Mouse (Mus musculus) kidney, postnatal 0 days (tissue): ENCODE results near the gene Gm10799. TPM values are rescaled to one million over a fixed set of nuclear protein-coding genes. Genes with fewer than 3 reads are reported as not detected.

Experiments
- ATAC-seq: fragments of 200-750 bp; cut with Nextera tagmentation; replicated peaks from 2 replicates; pipeline ENCODE4 v1.8.0; 2017; ENCODE audit warnings: low read depth, moderate number of reproducible peaks, moderate TSS enrichment, moderate library complexity; ENCODE audit not compliant: low FRiP score
- DNase-seq: peaks from one replicate; pipeline ENCODE4 v3.0.0-alpha.2; 2016; ENCODE audit warnings: low spot score
- H3K27ac ChIP-seq: fragments of 300-500 bp; sonication (generic); 2 replicates; pipeline ENCODE4 v1.5.1; 2014; ENCODE audit warnings: mild to moderate bottlenecking
- H3K27me3 ChIP-seq: fragments of 300-500 bp; sonication (generic); 2 replicates; pipeline ENCODE4 v1.6.1; 2014; ENCODE audit warnings: low read length, mixed read lengths; ENCODE audit not compliant: insufficient read depth
- H3K36me3 ChIP-seq: fragments of 300-500 bp; sonication (generic); 2 replicates; pipeline ENCODE4 v1.6.1; 2014; ENCODE audit warnings: low read length, mixed read lengths; ENCODE audit not compliant: insufficient read depth
- H3K4me1 ChIP-seq: fragments of 300-500 bp; sonication (generic); replicated peaks from 2 replicates; pipeline ENCODE4 v1.6.1; 2014; ENCODE audit warnings: antibody characterized with exemption, low read length, mixed read lengths; ENCODE audit not compliant: insufficient read depth
- H3K4me2 ChIP-seq: fragments of 300-500 bp; sonication (generic); 2 replicates; pipeline ENCODE4 v1.6.1; 2014; ENCODE audit warnings: mild to moderate bottlenecking, low read length, moderate library complexity, mixed read lengths
- H3K4me3 ChIP-seq: fragments of 300-500 bp; sonication (generic); replicated peaks from 2 replicates; pipeline ENCODE4 v1.5.1; 2014; ENCODE audit warnings: low read depth, low read length
- H3K9ac ChIP-seq: fragments of 300-500 bp; sonication (generic); 2 replicates; pipeline ENCODE4 v1.6.1; 2014; ENCODE audit warnings: low read depth, low read length
- H3K9me3 ChIP-seq: fragments of 300-500 bp; sonication (generic); replicated peaks from 2 replicates; pipeline ENCODE4 v1.6.1; 2016; ENCODE audit warnings: low read length, inconsistent platforms, mixed read lengths
- CTCF ChIP-seq: IDR thresholded peaks from 2 replicates; pipeline ENCODE4 v1.5.1; 2016; ENCODE audit warnings: antibody characterized with exemption, low read depth, mild to moderate bottlenecking, moderate library complexity
- WGBS: fragments of 180-500 bp; shearing (Covaris S2); extraction: QIAGEN DNeasy Blood & Tissue Kit; methylation state at CpG from one replicate; pipeline ENCODE4 v1.1.7; 2014; 5-methylcytosine and 5-hydroxymethylcytosine counted together
- polyA plus RNA-seq: library from polyadenylated mRNA; unstranded; fragments of >200 nt; fragmentation: Nextera tagmentation; extraction: Ambion mirVana; gene quantifications from 2 replicates; pipeline ENCODE4 v1.2.1, GENCODE M21; 2015

The Gm10799 gene
- polyA plus RNA-seq, 1 experiment from 2014 or later, result not detected

DNA sequence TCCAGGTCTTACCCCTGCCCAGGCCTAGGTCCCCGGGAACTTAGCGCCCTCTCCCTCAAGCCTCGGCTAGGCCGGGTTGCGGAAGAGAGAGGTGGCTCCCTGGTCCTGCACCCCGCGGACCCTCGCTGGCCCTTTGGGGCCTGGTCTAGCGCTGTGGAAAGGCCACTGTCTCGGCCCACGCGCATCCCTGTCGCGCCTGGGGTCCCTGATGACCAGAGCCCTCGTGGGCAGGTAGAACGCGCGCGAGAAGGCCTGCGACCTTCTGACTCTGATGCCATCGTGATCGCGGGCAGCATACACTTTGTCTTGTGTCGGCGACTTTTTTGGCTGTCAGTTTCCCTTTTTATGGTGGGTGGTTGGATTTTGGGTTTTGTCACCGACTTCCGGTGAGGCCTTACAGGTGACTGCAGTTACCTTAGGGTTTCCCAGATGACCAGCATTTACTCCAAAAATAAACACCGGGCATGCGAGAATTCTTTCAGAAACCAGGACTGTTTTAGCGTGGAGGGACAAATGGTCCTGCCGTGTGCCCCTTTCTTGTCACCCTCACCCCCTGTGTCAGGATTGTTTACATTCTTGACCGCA is 40.1 kb downstream of the Gm10799 start, which contains the start of gene 4931422A03Rik:
Gene 4931422A03Rik (minus strand): TSS at position 223 of the 585 bp plus-strand sequence.
- Histone ChIP-seq H3K9me3 (no peaks in the 10 kb centered on the region), H3K27me3 (no peaks in the 10 kb centered on the region), H3K27ac (peak within 1 kb of the TSS; percentile 75), H3K4me2 (peak within 1 kb of the TSS; percentile 84), H3K4me1 (peaks cover 13% of the 10 kb centered on the region; the same call in 1 of the 2 replicates), H3K4me3 (peak within 1 kb of the TSS; percentile 98), H3K36me3 (0 out of 2 replicates have a peak, but pooled peaks cover 6% of the 10 kb centered on the region), H3K9ac (peak within 1 kb of the TSS; percentile 93)
- 0 out of 2 replicates have a peak, but pooled peaks have one; percentile 3 for TF ChIP-seq CTCF
- DNase-seq (peak; percentile 26), ATAC-seq (peak; percentile 69)
- under 1% methylated on average over 32 of the region's 32 CpGs for WGBS

DNA sequence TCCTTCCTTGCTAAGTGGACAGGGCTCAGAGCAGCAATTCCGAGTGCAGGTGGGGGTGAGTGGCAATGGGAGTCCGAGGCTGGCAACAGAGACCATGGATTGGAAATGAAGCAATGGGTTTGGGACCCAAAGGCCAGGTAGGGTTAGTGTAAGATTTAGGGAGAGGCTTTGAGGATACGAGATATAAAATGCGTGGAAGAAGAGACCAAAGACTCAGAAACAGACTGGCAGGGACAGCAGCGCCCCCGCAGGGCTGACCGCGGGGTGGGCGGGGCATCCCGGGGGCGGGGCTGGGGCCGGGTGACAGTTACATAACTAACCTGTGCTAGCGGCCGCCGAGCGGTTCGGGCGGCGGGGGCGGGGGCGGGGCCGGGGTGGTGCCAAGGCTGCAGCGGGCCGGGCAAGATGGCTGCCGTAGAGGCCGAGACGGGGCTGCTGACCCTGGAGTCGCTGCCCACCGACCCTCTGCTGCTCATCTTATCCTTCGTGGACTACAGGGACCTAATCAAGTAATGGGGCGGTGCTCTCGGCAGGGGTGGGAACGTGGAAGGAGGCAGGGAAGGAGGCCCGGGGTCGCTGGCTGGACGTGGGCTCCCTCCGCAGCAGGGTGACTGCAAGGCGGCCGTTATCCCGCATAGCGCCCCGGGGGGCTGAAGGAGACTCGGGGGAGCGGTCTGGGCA is 40.8 kb downstream of the Gm10799 start, which contains the start of gene Fbxo3:
Gene Fbxo3 (plus strand): TSS at position 264 of the 681 bp plus-strand sequence.
- Histone ChIP-seq H3K27me3 (no peaks in the 10 kb centered on the region), H3K9ac (peak within 1 kb of the TSS; percentile 93), H3K9me3 (no peaks in the 10 kb centered on the region), H3K36me3 (0 out of 2 replicates have a peak, but pooled peaks cover 6% of the 10 kb centered on the region), H3K4me1 (peaks cover 13% of the 10 kb centered on the region; the same call in 1 of the 2 replicates), H3K27ac (peak within 1 kb of the TSS; percentile 75), H3K4me2 (peak within 1 kb of the TSS; percentile 84), H3K4me3 (peak within 1 kb of the TSS; percentile 98)
- under 1% methylated on average over 33 of the region's 44 CpGs for WGBS
- ATAC-seq (peak; percentile 94), DNase-seq (peak; percentile 85)
- peak; percentile 36; the same call in 1 of the 2 replicates for TF ChIP-seq CTCF

DNA sequence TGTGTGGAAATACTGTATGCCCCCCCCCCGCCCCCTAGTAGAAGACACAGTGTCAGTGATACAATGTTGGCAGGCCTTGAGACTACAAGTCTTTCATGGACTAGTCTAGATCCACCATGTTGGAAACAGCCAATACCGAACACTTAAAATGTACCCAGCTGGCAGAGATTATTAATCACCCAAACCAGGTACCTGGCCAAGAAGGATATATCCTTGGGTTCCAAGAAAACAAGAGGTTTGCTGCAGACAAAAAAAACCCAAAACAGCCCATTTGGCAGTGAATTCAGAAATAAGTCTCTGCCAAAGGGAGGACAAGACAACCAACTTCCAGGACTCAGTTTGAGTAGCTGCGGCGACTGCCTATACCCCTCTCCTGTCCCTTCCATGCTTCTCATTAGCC is 43.7 kb downstream of the Gm10799 start:
- 91% methylated on average over 4 of the region's 4 CpGs for WGBS
- Histone ChIP-seq H3K27me3 (no peaks in the 10 kb centered on the region), H3K9ac (no peak overlapping the region), H3K36me3 (no peaks in the 10 kb centered on the region), H3K4me3 (no peak overlapping the region), H3K4me2 (no peak overlapping the region), H3K9me3 (no peaks in the 10 kb centered on the region), H3K4me1 (peaks cover 9% of the 10 kb centered on the region; the same call in 1 of the 2 replicates), H3K27ac (no peak overlapping the region)
- no peak for TF ChIP-seq CTCF
- DNase-seq (no peak), ATAC-seq (no peak)

DNA sequence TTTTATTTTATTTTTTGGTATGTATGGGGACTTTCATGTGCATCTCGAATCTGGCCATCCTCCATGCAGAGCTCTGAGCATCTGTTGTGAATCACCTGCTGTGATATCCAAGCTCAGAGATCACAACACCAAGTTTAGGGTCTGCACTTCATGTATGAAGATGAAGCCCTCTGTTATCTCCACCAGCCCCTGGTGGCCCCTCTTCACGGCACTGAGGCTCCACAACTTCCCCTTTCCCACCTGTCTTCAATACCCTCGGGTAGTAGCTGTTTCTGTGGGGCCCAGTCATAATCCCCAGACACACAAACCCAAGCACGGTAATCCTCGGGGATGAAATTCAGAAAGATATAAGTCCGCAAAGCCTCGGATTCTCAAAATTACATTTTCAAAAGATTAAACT is 45.3 kb downstream of the Gm10799 start:
- Histone ChIP-seq H3K4me2 (no peak overlapping the region), H3K4me1 (0 out of 2 replicates have a peak, but pooled peaks cover 2% of the 10 kb centered on the region), H3K9me3 (no peaks in the 10 kb centered on the region), H3K27ac (no peak overlapping the region), H3K9ac (no peak overlapping the region), H3K27me3 (no peaks in the 10 kb centered on the region), H3K36me3 (no peaks in the 10 kb centered on the region), H3K4me3 (no peak overlapping the region)
- DNase-seq (no peak), ATAC-seq (no peak)
- 78% methylated on average over 7 of the region's 7 CpGs for WGBS
- no peak for TF ChIP-seq CTCF

Other genes starting within 250 kb of the Gm10799 start
- 34.1 and 43.7 TPM in 2 replicates for gene Lmo2, start 110.6 kb downstream of the Gm10799 start, polyA plus RNA-seq
- 49.0 and 51.5 TPM in 2 replicates for gene Fbxo3, start 40.8 kb downstream of the Gm10799 start, polyA plus RNA-seq
- gene 4931422A03Rik, start 40.2 kb downstream of the Gm10799 start, polyA plus RNA-seq, result 1.3 and 1.4 TPM in 2 replicates
- not detected in 2 replicates for gene Gm10912, start 2.7 kb downstream of the Gm10799 start, polyA plus RNA-seq
- gene Cd59b, start 1.3 kb upstream of the Gm10799 start, polyA plus RNA-seq, result 10.7 and 11.6 TPM in 2 replicates
- gene Cd59a, start 27.3 kb upstream of the Gm10799 start, polyA plus RNA-seq, result 67.0 and 70.8 TPM in 2 replicates
- 0.17 and 0.29 TPM in 2 replicates for gene A930018P22Rik, start 54.2 kb upstream of the Gm10799 start, polyA plus RNA-seq